Mouse (Mus musculus): ENCODE data around the gene Faah.

GRCm38 (mm10) chr4:116053399-116053961 lies 35.8 kb upstream of the Faah start, which contains the start of gene Nsun4:
- TF ChIP-seq POLR2A (IDR thresholded peaks at IDR 0.05; ENCODE audit: low read depth, low read length) = peak; percentile 67
- TF ChIP-seq CTCF (IDR thresholded peaks at IDR 0.05; ENCODE audit: extremely low read depth, insufficient read depth, insufficient read length, insufficient replicate concordance) = no peak

Measured in spleen, adult 2 months (tissue).